Comparison of ENCODE assay signal across 8 mouse cellular contexts in the genomic region with DNA sequence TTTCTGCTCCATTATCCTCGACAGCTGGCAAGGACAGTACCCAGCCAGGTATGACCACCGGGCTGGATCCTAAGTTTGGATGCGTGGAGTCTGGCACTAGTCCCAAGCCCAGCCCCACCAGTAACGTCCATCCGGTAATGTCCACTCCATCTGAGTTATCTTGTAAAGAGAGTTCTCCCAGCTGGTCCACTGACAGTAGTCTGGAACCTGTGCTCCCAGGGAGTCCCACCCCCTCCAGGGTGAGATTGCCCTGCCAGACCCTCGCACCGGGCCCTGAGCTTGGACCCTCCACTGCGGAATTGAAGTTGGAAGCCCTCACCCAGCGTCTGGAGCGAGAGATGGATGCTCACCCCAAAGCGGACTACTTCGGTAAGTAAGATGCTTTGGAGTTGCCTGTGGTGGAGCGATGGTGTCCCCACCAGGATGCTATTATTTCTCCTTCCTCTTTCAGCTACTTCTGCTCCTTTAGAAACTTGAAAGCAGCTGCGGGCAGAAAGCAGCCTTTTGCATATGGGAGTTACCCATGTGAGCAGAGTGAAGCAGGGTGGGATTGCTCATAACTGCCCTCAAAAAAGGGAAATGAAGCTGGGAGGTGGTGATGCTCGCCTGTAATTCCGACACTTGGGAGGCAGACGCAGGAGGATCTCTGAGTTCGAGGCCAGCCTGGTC. TPM values are rescaled to one million over a fixed set of nuclear protein-coding genes. Genes with fewer than 3 reads are reported as not detected.
A peak's percentile ranks its signal among the peaks of the same experiment; 100 is the strongest.
DNase-seq lines count a peak whose midpoint lies in the region; ATAC-seq and TF ChIP-seq lines count a peak whose summit lies in the region.

No protein-coding gene starts in this region.

- ATAC-seq in heart, embryonic 16.5 days (replicated peaks; ENCODE audit: extremely low read depth, insufficient read depth, low FRiP score), result no peak
- no peak for ATAC-seq in liver, embryonic 11.5 days (replicated peaks; ENCODE audit: low FRiP score)
- ATAC-seq in monocyte, adult 5-6 weeks (replicated peaks; ENCODE audit: insufficient number of reproducible peaks, low FRiP score, low TSS enrichment, poor library complexity, severe bottlenecking), result peak; percentile 79

- H3K27ac ChIP-seq in left cerebral cortex, adult 2 months, result no peak overlapping the region
- peak overlapping the region; percentile 41; the same call in 1 of the 2 replicates for H3K27ac ChIP-seq in heart, embryonic 16.5 days (ENCODE audit: low read length)
- no peak overlapping the region for H3K27ac ChIP-seq in liver, embryonic 11.5 days (ENCODE audit: low read depth, low read length)

- H3K36me3 ChIP-seq in heart, embryonic 16.5 days (ENCODE audit: control insufficient read depth, insufficient read depth), result peaks cover 6% of the 10 kb centered on the region
- peaks cover 9% of the 10 kb centered on the region for H3K36me3 ChIP-seq in liver, embryonic 11.5 days (ENCODE audit: control insufficient read depth, insufficient read depth, low read length)

- peaks cover 69% of the 10 kb centered on the region for H3K4me1 ChIP-seq in heart, embryonic 16.5 days (ENCODE audit: control insufficient read depth, insufficient read depth, low read length)
- H3K4me1 ChIP-seq in liver, embryonic 11.5 days (replicated peaks; ENCODE audit: control insufficient read depth, insufficient read depth, low read length), result peaks cover 47% of the 10 kb centered on the region

- no peak for DNase-seq in left cerebral cortex, adult 2 months (ENCODE audit: extremely low spot score in 1 of 2, low spot score in 2 of 2)
- no peak for DNase-seq in left cerebral cortex, postnatal 36 days (ENCODE audit: low spot score in 2 of 2)
- DNase-seq in liver, embryonic 11.5 days (ENCODE audit: low spot score), result no peak
- no peak for DNase-seq in right cerebral cortex, postnatal 25 days
- no peak for DNase-seq in yolk sac, embryonic 10.5 days (ENCODE audit: low spot score)
- no peak for DNase-seq in retina, embryonic 14.5 days (ENCODE audit: low spot score)

- no peaks in the 10 kb centered on the region for H3K9me3 ChIP-seq in heart, embryonic 16.5 days (replicated peaks; ENCODE audit: control insufficient read depth, low read length)
- no peaks in the 10 kb centered on the region for H3K9me3 ChIP-seq in liver, embryonic 11.5 days (ENCODE audit: control insufficient read depth, low read length)

- TF ChIP-seq CTCF in left cerebral cortex, adult 2 months (IDR thresholded peaks at IDR 0.05), result no peak

- intact Hi-C loops in left cerebral cortex, adult 2 months (cut with DNase I), result no loop called here
- intact Hi-C loops in left cerebral cortex, postnatal 36 days (cut with DNase I), result no loop called here

- H3K9ac ChIP-seq in heart, embryonic 16.5 days (ENCODE audit: low read length), result peak overlapping the region; percentile 89
- peak overlapping the region; percentile 88; the same call in 1 of the 2 replicates for H3K9ac ChIP-seq in liver, embryonic 11.5 days (ENCODE audit: low read depth, low read length)

- WGBS in heart, embryonic 16.5 days, result 55% methylated on average over 18 of the region's 18 CpGs
- WGBS in liver, embryonic 11.5 days, result 69% methylated on average over 18 of the region's 18 CpGs

- peak overlapping the region; percentile 19 for H3K4me3 ChIP-seq in left cerebral cortex, adult 2 months
- peak overlapping the region; percentile 74 for H3K4me3 ChIP-seq in heart, embryonic 16.5 days (ENCODE audit: low read length)
- peak overlapping the region; percentile 78 for H3K4me3 ChIP-seq in liver, embryonic 11.5 days (ENCODE audit: low read depth, low read length)

- no peaks in the 10 kb centered on the region for H3K27me3 ChIP-seq in heart, embryonic 16.5 days (ENCODE audit: control insufficient read depth, insufficient read depth, low read length)
- H3K27me3 ChIP-seq in liver, embryonic 11.5 days (replicated peaks; ENCODE audit: control insufficient read depth, insufficient read depth, low read length), result no peaks in the 10 kb centered on the region

- peak overlapping the region; percentile 96 for H3K4me2 ChIP-seq in heart, embryonic 16.5 days (ENCODE audit: low read depth, low read length)
- H3K4me2 ChIP-seq in liver, embryonic 11.5 days, result peak overlapping the region; percentile 99

RNA-seq across cellular contexts. Expression of a gene that starts 1.9 kb away (rescaled TPM):
- total RNA-seq in left cerebral cortex, adult 2 months (2021), result 1 to 10 TPM; 6.2 to 7.8 TPM
- 1 to 10 TPM; 6.2 to 6.8 TPM for total RNA-seq in left cerebral cortex, postnatal 36 days (2021)
- 56.6 and 62.4 TPM in 2 replicates for polyA plus RNA-seq in heart, embryonic 16.5 days (2015; fragmentation: Nextera tagmentation; extraction: Ambion mirVana)
- 41.7 and 42.2 TPM in 2 replicates for polyA plus RNA-seq in liver, embryonic 11.5 days (2014; fragmentation: Nextera tagmentation; extraction: Ambion mirVana)
- total RNA-seq in monocyte, adult 5-6 weeks (2017), result 54.7 to 68.7 TPM (median 65.2 TPM) in 3 replicates

RNA-seq across cellular contexts. Expression of a gene that starts 49.2 kb away (rescaled TPM):
- total RNA-seq in left cerebral cortex, adult 2 months (2021), result 10 to 100 TPM; 62.2 to 62.3 TPM
- 10 to 100 TPM; 52.8 to 60.8 TPM for total RNA-seq in left cerebral cortex, postnatal 36 days (2021)
- polyA plus RNA-seq in heart, embryonic 16.5 days (2015; fragmentation: Nextera tagmentation; extraction: Ambion mirVana), result 48.0 and 51.6 TPM in 2 replicates
- 44.5 and 55.3 TPM in 2 replicates for polyA plus RNA-seq in liver, embryonic 11.5 days (2014; fragmentation: Nextera tagmentation; extraction: Ambion mirVana)
- total RNA-seq in monocyte, adult 5-6 weeks (2017), result 44.7 to 69.1 TPM (median 57.9 TPM) in 3 replicates

Comparison
In these comparisons a context has a peak if more than half of its experiments do, and no peak if none do; other contexts are left out.
1. H3K4me3 ChIP-seq: peak in every context shown above with its lines; median percentile 78 in liver, embryonic 11.5 days; 74 in heart, embryonic 16.5 days; 19 in left cerebral cortex, adult 2 months.